Mouse (Mus musculus) spleen, adult 18-20 months (tissue): Measurements from ENCODE around the gene Sh2d4b.
A peak's percentile ranks its signal among the peaks of the same experiment; 100 is the strongest.

Experiments used
- DNase-seq, 2 experiments: peaks; one replicate each; pipeline ENCODE4 v3.0.0; 2022; ENCODE audit warnings: mixed read lengths in 2 of 2

The Sh2d4b gene

GRCm38 (mm10) chr14:40905813-40906212 is 12.7 kb upstream of the Sh2d4b start:
- DNase-seq = no peak

- DNase-seq = no peak
These were observed 9.4 kb upstream of the Sh2d4b start for GRCm38 (mm10) chr14:40902307-40903055.

- DNase-seq = no peak
These were observed 7.2 kb upstream of the Sh2d4b start for GRCm38 (mm10) chr14:40900267-40900666.

- DNase-seq = no peak
These were observed 4.8 kb upstream of the Sh2d4b start for GRCm38 (mm10) chr14:40897916-40898315.

- no peak for DNase-seq
These were observed 2.6 kb upstream of the Sh2d4b start for GRCm38 (mm10) chr14:40895681-40896080.

GRCm38 (mm10) chr14:40894576-40895247 is 1.6 kb upstream of the Sh2d4b start:
- peak; percentile 26 to 71 for DNase-seq

GRCm38 (mm10) chr14:40893884-40894283 is 818 bp upstream of the Sh2d4b start:
- no peak for DNase-seq

GRCm38 (mm10) chr14:40892326-40892825 is 690 bp downstream of the Sh2d4b start:
- no peak for DNase-seq

GRCm38 (mm10) chr14:40891506-40891905 is 1.6 kb downstream of the Sh2d4b start:
- DNase-seq = no peak

- no peak for DNase-seq
These were observed 3.4 kb downstream of the Sh2d4b start for GRCm38 (mm10) chr14:40889704-40890103.

- no peak for DNase-seq
These were observed 3.9 kb downstream of the Sh2d4b start for GRCm38 (mm10) chr14:40889181-40889580.

- DNase-seq = peak in 1 of 2 experiments; percentile 23
These were observed 6.5 kb downstream of the Sh2d4b start for GRCm38 (mm10) chr14:40886428-40887202.

- no peak for DNase-seq
These were observed 7.3 kb downstream of the Sh2d4b start for GRCm38 (mm10) chr14:40885752-40886151.

- no peak for DNase-seq
These were observed 7.8 kb downstream of the Sh2d4b start for GRCm38 (mm10) chr14:40885225-40885624.

GRCm38 (mm10) chr14:40874565-40874964 is 18.5 kb downstream of the Sh2d4b start:
- no peak for DNase-seq

- DNase-seq = no peak
These were observed 19.1 kb downstream of the Sh2d4b start for GRCm38 (mm10) chr14:40873961-40874360.

- DNase-seq = no peak
These were observed 22.5 kb downstream of the Sh2d4b start for GRCm38 (mm10) chr14:40870598-40870997.

- DNase-seq = no peak
These were observed 28.1 kb downstream of the Sh2d4b start for GRCm38 (mm10) chr14:40864811-40865514.

- DNase-seq = no peak
These were observed 29.4 kb downstream of the Sh2d4b start for GRCm38 (mm10) chr14:40863659-40864058.

GRCm38 (mm10) chr14:40863022-40863421 is 30.0 kb downstream of the Sh2d4b start:
- no peak for DNase-seq

- no peak for DNase-seq
These were observed 40.1 kb downstream of the Sh2d4b start for GRCm38 (mm10) chr14:40852978-40853377.

GRCm38 (mm10) chr14:40837397-40837796 is 55.7 kb downstream of the Sh2d4b start:
- DNase-seq = no peak

GRCm38 (mm10) chr14:40830505-40830904 is 62.6 kb downstream of the Sh2d4b start:
- no peak for DNase-seq
